Mouse (Mus musculus) fat pad, adult 2 months (tissue): ENCODE results near the gene Psmg1.
"Not testable (repeated sequence)": the region's sequence is repeated elsewhere in the genome, so short reads cannot be mapped to it uniquely, and the experiment has no call there.

Experiments
- DNase-seq: peaks from one replicate; pipeline ENCODE4 v3.0.0-alpha.2; 2011; ENCODE audit warnings: low read depth, low spot score; ENCODE audit errors: extremely low read depth

Gene Psmg1

DNA sequence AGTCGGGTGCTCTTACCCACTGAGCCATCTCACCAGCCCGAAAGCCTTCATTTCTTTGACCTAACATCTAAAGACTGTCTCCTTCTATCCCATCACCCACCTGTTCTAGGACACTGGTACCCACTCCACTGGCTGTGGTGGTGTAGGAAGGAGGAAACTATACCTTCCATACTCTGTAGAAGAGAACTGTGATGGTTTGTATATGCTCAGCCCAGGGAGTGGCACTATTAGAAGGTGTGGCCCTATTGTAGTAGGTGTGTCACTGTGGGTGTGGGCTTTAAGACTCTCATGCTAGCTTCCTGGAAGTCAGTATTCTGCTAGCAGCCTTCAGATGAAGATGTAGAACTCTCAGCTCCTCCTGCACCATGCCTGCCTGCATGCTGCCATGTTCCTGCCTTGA lies 30.1 kb downstream of the Psmg1 start:
- DNase-seq, result not testable (repeated sequence)

DNA sequence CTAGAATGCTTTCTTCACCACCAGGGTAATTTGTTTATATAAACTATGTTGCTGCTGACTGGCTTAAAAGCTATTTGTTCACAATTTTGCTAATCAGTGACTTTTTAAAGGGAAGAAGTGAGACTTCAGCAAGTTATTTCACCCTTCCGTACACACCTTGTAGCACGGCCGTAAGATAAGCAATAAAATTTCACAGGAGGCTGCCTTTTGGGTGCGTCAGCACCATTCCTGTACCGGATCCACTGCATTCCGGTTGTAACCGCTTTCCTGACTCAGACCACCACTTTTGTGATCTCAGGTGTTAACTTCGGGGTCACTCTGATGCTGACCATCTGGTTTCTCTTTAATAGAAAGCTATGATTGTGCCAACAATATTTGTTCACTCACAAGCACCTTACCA lies 32.7 kb downstream of the Psmg1 start:
- no peak for DNase-seq

DNA sequence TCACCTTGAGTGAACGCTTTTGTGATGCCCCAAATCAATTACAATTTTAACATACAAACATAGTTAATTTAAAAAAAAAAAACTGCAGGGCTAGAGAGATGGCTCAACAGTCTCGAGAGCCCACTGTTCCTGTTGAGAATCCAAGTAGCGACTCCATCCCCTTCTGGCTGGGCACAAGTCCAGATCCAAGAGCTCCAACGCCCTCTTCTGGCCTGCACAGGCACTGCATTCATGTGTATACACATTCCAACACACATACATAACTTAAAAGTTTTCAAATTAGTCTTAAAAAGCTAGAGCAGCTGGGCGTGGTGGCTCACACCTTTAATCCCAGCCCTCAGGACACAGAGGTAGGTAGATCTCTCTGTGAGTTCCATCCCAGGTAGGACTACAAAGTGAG lies 34.1 kb downstream of the Psmg1 start:
- no peak for DNase-seq

DNA sequence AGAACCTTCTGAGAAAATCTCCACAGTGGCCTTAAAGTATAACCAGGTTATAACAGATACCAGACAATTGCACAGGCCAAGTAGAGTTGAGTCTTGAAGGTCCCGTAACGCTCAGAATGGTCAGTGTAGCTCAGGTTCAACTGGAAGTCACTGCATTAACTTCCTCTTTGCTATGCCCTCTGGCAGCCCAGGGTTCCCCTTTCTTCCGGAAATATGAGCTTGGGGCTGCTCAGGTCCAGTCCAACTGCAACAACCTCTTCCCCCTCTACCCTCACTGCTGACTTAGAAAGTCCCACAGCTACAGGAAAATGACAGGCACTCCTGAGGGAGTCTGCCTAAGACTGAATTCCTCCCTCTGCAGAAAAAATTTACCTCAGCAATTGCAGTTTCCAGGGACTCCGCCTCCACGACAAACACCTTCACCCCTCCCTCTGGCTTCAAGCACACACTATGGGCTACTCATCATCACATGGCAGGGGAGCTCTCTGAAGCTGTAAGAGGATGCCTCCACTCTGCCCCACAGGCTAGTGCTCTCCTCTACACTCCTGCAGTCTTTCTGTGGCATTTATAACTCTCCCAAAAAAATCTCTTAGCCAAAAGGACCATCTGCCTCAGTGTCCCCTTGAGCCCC lies 34.9 kb downstream of the Psmg1 start:
- DNase-seq, result no peak

DNA sequence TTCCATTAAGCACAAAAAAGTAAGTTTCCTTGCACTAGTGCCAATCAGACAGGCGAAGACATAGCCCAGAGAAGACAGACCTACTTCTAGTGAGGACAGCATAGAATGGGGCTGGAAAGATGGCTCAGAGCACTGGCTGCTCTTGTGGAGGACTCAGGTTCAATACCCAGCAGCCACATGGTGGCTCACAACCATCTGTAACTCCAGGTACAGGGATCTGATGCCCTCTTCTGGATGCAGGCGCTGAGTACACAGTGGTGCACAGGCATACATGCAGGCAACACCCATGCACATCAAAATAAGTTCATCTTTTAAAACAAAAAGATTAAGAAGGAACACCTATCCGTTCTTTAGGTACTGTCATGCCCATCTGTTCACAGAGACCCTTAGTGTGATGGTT lies 36.4 kb downstream of the Psmg1 start:
- no peak for DNase-seq

DNA sequence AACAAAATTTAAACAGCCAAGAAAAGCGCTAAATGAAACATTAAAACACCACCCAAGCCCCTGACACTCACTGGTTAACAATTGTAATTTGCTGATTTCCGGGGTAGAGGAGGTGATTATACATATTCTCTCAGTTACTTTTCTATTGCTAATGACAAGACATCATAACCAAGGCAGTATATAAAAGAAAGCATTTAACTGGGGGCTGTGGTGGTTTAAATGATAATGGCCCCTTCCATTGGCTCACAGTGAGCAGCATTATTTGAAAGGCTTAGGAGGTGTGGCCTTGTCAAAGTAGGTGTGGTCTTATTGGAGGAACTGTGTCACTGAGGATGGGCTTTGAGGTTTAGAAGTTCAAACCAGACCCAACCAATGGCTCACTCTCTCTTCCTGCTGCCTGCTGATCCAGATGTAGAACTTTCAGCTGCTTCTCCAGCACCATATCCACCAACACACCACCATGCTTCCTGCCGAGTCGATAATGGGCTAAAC lies 37.6 kb downstream of the Psmg1 start:
- no peak for DNase-seq

DNA sequence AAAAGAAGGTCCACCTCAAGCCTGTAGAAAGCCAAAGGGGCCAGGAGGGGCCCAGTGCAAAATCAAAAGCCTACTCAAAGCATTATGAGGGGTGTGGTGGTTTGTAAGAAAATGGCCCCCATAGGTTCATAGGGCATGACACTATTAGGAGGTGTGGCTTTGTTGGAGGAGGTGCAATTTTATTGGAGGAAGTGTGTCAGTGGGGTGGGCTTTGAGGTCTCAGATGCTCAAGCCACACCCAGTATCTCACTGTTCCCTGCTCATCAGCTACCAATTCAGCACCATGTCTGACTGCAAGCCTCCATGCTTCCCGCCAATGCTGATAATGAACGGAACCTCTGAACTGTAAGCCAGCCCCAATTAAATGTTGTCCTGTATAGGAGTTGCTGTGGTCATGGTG lies 39.3 kb downstream of the Psmg1 start:
- DNase-seq, result no peak

DNA sequence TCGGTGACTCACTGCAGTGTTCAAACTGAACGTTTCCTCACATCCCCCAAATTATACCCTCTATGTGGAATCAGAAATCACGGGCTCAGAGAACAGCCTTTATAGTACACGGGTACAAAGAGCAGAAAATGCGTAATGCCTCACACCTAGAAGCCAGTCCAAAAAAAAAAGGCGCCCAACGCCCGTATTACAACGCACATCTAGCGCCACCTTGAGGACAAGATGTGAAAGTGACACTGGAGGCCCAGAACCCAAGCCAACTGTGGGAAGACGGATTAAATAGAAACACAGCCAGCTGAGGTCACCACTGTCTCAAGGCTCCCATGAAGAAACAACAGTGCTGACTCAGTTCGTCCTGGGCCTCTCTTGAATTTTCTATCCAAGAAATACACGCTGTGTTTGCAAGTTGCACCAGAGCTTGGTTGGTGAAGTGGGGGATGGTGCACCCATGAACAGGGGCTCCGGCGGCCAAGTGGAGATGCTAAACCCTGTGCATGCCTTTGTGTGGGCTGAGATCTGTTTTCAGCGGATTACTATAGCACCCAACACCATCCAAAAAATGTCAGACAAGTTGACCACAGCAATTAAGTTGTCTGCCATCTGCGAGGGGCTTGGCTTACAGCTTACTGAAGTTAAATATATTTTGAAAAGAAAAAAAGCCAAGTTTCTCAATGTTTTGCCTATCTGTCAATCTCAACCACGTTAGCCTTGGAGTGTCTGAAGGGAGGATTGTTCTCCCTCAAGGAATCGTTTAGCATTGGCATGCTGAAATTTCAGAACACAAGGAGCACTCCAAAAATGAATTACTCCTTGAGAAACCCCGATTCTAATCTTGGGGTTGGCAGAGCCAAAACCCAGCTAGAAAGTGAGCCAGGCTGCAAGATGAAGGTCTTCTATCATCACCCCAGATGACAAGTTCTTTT lies 45.1 kb downstream of the Psmg1 start:
- no peak for DNase-seq

DNA sequence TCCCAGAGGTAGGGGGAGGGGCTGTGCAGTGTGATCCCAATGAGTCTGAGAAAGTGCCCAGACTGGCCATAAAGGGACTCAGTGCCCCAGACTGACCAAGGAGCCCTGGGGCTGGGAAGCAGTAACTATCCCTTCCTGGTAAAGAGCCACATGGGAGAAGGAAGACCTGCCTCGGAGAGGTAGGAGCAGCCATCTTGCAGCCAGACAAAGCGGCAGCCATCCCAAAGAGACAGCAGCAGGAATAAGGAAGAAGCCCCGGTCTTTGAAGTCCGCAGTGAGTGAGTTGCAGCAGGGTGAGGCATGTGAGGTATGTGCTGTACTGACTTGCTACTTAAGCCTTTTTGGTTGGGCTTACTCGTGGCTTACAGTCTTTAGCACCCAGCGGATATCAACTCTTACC lies 47.6 kb downstream of the Psmg1 start:
- DNase-seq, result no peak

DNA sequence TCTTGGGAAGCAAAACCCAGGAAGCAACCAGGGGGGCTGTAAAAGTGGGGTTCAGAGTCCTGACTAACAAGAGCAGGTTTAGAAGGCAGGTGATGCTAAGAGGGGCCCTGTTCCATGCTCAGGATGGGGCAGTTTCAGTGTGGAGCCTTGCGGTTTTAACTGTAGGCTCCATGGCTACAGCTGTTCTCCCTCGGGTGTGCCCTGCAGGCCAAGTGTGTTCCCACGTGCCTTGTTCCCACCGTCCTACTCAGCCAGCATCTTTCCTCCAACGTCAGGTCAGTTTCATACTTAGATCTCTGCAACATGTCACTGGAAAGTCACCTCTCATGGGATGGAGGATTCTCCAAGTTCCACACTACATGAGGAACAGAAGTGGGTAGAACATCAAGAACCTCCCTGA lies 49.2 kb downstream of the Psmg1 start:
- DNase-seq, result no peak

DNA sequence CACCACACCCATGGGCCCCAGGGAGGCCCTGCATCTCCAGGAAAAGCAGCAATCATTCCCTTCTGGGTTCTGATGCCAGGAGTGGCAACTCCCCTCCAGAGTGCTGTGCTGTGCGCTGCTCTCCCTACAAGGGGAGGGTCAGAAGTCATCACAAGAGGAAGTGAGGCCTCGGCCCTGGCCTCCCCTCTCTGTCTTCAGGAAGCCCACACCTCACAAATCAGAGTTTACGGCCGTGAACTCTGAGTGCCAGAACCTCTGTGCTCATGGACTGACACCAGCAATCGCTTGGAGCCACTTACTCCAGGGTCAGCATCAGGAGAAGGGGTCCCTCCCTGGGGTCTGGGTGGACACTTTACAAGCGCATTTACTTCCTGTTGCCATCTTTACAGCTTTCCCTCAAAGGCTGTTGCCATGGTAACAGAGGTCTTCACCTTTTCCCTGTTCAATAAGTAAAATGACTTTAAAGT lies 55.2 kb downstream of the Psmg1 start:
- no peak for DNase-seq

DNA sequence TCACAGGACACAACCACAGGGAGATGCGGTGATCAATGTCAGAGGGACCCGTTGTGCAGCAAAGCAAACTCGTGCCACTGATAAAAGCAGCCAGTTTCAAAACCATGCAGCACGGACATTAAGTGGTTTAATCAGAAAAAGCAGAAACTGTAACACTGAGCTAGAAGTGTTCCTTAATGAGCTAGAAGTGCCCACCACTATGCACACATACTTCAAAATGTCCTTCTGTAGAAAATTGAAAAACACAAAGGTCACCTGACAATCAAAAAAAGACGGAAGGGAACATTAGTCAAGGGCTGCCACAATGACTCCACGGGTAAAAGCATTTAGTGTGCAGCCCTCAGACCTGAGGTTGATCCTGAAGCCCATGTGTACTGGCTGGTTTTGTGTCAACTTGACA lies 57.9 kb downstream of the Psmg1 start:
- no peak for DNase-seq

DNA sequence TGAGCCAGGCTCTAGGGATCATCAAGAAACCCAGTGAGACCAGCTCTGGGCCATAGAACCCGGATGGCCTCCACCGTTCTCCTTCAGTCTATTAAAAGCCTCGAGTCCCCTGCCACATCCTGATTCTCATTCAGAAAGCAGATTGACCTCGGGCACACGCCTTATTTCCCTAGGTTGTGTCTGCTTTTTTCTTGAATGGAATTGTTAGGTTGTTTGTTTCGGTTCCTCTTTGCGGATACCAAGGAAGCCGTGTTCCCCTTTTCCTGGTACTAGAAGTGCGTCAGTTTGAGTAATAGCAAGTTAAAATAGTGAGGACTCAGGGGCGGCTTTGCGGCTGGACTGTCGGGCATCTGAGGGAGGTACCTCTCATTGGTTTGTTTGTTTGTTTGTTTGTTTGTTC lies 59.3 kb downstream of the Psmg1 start:
- DNase-seq, result no peak
